Mouse (Mus musculus): ENCODE data around the gene Gm4792.
A peak's percentile ranks its signal among the peaks of the same experiment; 100 is the strongest.

Gm4792 gene

DNA sequence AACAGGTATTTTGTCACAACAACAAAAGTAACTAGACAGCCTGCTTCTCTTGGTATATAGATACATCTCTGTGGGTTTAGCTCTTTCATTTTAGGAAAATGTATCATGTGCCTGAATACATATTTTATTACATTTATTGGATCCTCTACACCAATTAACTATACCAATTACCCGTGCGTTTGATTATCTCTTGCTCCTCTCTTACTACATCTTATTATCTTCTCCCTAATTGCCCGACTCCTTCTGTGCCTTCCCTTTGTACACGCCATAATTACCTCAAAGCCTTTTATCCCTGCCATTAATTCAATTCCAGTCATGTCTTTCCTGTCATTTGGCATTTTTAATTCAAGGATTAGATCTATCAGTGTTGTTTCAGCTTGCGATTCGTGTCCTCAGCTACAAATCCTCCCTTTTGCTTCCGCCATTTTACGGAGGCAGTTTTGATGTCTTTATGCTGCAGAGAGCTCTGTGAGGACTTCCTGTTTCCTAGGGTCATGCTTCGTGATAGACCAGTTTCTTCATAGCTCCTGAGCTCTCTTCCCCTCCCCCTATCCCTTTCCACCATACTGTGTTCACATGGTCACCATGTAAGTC lies 5.7 kb upstream of the Gm4792 start:
- no peak for DNase-seq (ENCODE audit: low spot score in 2 of 2)

DNA sequence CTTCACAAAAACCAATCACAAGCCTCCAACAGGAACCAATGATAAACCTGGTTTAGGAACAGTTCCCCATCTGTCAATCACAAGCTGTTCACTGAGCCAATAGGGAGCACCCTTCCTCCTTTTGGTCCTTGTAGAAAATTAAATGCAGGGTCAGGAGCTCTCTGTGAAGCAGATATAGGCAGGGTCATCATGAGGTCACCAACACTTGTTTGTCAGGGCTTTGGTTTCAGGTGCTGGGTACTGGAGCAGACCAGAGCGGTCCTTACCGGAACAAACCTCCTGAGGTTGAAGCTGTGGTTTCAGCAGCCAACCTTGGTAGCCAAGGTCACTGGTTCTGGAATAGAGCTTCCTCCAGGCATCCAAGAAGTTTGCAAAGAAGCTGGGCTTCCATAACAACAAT lies 798 bp upstream of the Gm4792 start:
- DNase-seq (ENCODE audit: low spot score in 2 of 2): no peak

DNA sequence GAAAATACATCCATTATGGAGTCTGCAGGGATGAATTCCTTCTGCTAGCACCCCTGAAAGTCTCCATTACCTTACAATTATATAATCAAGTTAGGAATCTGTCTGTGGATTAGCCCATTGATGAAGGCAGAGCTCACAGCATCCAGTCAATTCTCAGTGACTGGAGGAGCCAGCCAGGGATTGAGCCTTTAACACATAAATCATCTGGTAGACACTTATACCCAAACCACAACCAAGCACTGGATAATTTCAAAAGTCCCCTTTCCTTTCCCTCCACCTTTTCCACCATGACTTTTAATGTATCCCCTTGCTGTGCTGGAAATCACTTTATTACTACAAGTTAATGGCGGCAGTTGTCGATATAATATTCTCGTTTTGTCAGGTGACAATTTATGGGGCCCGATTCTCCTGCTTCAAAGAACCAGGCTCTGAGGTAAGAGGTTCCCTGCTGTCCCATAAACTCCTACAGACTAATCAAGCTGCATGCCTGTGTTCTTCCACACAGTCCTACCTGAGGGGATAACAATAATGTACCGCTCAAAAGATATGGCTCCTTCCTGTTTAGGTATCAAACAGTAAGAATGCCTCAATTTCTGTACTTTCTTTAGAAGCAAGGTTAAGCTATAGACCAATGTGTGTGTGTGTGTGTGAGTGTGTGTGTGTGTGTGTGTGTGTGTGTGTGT lies 2.4 kb downstream of the Gm4792 start:
- no peak for DNase-seq (ENCODE audit: low spot score in 2 of 2)

DNA sequence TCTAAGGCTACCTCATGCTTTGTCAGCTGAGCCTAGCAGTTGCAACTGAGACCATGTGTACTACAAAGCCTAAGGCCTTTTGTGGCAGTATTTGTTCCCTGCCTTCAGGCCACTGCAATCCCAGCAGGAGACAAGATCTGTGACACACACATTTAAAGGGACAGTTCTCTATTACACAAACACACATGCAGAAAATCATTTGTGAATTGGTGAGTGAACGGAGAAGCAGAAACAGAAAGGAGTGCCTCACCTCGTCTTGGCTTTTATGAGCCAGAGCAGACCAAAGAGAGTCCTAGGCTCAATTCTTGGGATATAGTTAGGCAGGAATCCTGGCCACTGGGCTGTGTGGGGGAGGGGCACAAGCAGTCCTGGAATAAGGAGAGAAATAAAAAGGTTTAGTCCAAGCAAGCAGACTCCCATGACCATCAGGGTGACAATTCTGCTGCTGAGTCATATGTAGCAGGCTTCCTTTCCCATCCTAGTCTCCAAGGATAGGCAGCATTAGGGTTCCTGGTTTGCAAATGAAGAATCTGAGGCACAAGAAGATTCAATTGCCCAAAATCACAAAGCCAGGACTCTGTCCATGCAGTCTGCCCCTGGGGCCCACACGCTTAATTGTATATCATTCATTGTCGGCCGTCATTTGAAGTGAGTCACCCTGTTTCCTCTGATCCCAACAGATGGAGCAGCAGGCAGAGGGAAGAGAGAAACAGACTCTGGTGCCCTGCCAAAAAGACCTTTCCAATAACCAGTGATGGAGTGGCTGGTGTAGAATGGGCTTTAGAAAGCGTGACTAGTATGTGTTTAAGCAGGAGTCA lies 3.4 kb downstream of the Gm4792 start:
- DNase-seq (ENCODE audit: low spot score in 2 of 2): no peak

DNA sequence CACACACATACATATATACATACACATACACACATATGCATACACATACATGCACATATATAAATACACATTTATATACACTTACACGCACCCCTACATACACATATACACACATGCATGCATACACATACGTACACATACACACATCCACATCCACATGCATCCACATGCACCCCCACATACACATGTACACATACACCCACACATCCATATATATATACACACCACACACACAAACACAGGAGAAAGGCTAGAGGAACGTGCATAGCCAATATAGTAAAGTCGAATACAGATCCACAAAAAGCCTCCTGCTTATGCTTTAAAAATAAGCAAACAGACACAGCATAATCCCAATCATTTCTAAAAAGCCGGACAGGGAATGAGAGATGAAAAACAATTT lies 4.1 kb downstream of the Gm4792 start:
- no peak for DNase-seq (ENCODE audit: low spot score in 2 of 2)

DNA sequence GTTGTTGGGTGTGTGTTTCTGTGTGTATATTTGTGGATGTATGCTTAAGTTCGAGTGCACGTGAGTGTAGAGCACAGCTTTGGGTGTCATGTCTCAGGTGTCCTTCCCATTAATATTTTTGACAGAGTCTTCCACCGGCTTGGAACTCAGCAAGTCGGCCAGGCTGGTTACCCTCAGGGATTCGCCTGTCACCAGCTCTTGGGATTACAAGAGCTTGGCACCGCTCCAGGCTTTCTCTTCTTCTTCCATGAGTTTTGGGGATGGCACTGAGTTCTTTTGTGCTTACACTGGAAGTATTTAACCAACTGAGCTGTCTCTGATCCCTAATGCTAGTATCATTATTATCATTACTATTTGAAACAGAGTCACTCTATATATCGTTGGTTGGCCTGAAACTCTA lies 15.7 kb downstream of the Gm4792 start:
- no peak for DNase-seq (ENCODE audit: low spot score in 2 of 2)

DNA sequence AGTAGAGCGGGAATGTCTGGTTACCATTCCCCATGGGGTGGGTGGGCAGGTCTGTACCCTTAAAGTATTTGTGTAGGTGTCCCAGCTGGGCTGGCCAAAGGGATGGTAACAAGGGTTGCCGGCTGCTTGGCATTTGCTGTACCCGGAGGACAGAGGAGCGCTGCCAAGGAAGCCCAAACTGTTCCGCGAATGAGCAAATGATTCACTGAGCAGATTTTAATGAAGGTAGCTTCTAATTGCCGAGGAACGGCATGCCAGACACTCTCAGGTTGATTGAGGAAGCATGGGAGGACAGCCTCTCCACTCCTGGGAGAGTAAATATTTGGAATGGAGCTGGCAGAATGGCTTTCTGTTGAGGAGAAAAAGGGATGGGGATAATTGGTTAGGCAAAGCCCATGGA lies 16.3 kb downstream of the Gm4792 start:
- peak in 1 of 2 experiments; percentile 32 for DNase-seq (ENCODE audit: low spot score in 2 of 2)

DNA sequence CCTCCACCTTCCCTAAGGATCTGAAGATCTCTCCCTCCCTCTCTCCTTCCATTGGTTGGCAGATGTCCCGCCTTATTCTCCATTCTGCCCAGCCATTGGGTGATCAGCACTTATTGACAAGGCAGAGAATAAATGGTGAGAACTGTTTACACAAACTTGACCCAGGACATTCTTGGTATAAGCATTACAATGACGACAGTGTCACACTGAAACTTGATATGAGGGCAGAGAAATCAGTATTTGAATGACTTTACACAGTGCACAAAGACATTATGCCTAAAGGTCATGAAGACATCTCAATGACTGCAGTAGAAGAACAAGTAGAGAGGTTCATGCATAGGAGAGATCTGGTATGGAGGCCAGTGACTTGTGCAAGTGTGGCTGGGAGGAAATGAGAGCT lies 22.0 kb downstream of the Gm4792 start:
- DNase-seq (ENCODE audit: low spot score in 2 of 2): no peak

DNA sequence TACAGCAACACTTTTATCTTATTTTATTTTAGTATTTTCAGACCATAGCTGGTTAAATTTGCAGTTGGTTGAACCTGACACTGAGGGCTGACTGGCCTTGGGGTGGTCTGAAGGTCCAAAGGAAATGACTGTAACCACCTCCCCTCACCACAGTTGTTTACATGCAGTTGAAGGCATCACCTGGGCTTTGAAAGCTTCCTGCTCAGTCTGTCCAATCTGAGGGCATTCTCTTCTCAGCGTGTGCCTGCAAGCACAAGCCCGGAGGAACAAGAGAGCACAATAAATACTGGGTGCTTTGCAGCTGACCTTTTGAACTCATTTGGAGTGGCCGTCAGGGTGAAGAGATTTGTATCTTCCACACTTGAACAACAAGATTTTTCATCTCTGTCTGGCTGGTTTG lies 23.2 kb downstream of the Gm4792 start:
- no peak for DNase-seq (ENCODE audit: low spot score in 2 of 2)

DNA sequence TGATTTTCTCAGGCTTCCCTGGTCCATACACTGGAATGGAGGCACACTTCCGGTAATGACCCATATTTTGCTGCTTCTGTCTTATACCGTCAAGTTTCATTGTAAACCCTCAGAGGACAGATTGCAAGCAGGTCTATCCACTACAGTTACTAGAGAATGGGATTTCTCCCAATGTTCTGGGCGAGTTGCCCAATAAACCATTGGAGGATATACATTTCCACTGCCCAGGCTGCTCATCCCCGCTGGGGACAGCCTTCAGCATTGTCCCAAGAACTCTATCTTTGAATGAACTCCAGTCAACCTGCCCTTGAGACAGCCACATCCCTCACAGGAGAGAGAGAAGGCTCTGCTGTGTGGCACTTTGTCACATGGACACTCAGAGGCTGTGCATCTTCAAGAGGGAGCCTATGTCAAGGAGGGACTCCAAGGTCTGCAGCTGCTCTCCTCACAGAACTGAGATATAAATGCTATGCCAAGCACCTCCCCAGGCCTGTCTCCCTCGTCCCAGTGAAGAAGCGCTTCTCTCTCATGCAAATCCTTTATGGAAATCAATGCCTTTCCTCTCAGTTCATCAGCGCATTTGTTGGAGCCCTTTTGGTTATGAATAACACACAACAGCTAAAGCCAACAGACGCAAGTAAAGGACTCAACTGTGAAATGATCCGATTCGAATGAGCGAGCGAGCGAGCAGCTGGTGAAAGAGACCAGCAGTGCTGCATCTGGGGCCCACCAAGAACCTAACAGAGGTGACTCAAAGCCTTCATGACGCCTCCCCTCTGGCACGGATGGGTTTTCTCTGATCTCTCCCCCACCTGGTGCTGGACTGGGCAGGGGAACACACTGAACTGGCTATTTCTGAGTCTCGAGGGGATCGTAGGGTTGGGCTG lies 32.6 kb downstream of the Gm4792 start:
- peak; percentile 80 for DNase-seq (ENCODE audit: low spot score in 2 of 2)

DNA sequence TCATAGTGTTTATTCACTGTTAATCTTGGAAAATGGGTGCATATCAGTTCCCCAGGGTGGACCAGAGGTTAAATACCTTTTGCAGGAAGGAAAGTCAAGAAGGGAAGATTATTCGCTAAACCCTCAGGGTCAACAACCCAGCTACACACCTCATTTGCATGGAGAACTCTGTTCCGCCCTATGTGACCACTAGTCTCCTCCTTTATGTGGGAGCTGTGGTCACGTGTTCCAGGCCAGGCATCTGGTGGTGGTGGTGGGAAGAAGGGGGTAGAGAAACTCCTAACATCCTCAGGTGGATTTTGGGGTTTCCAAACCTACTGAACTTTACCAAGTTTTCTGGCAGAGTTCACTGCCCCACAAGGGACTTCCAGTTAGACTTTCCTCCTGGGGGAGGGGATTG lies 35.3 kb downstream of the Gm4792 start:
- DNase-seq (ENCODE audit: low spot score in 2 of 2): no peak

DNA sequence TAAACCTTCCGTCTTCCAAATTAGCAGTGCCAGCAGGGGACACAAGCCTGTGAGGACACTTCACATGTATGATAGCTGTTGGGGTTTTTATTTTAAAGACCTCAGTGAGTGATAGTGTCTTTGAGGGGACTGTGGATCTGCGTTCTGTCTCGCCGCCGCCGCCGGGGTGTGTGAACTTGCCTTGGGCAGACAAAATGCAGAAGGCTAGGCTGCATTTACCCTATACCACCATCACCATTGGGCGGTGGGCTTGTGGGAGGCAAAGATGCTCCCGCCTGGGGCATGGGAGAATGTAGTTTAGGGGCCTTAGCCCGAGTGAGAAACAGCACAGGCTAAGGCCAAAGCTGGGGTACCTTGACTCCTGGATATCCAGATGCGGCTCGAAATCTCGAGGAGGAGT lies 35.9 kb downstream of the Gm4792 start:
- no peak for DNase-seq (ENCODE audit: low spot score in 2 of 2)

DNA sequence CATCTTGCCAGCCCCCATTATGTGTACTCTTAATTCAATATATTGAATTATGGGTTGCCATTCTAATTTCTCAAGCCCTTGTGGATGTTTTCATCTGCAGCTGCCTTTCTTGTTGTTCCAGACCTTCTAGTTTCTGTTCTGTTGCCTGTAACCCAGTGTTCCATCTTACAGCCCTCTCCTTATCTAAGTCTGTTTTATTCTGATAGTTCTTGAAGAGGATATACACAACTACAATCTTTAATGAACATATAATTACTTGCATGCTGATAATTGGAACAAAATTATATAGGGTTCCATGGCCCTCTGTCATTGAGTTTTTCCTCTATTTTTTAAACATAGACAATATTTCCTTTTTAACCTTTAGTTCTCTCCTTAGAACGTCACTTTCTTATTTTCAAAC lies 38.0 kb downstream of the Gm4792 start:
- DNase-seq (ENCODE audit: low spot score in 2 of 2): no peak

DNA sequence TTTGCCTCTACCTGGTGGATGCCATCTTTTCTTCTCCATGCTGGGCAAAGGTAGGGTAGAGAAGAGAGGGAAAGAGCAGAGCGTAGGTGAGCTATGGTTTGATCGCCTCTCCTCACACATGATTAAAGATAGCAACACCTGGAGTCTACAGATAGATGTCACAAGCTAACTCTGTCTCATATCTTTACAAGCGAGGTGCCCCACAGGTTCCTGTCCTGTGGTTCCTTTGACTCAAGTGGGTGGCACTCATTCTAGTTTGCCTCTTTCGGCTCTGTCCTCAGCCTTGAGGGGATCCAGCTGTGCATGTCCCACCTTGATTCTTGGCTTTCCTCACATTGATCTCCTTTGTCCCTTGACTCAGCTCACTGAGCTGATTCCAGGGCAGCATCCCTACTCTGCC lies 42.0 kb downstream of the Gm4792 start:
- no peak for DNase-seq (ENCODE audit: low spot score in 2 of 2)

DNA sequence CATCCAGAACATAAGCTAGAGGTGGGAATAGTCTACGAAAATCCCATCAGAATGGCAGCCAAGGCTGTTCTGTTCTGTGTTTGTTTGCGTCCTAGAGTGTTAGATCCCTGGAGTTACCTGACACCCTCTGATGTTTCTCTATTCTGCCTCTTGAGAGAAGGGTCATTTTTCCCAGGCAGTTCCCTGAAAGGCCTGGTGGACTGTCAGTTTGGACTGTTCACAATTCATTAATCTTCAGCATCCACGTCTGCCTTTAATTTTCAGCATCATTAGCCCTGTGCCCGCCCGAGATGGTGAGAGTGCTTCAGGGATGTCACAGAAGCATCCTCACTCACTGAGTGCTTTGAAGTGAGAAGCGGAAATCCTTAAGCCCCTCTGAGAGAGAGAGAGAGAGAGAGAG lies 42.8 kb downstream of the Gm4792 start:
- no peak for DNase-seq (ENCODE audit: low spot score in 2 of 2)

DNA sequence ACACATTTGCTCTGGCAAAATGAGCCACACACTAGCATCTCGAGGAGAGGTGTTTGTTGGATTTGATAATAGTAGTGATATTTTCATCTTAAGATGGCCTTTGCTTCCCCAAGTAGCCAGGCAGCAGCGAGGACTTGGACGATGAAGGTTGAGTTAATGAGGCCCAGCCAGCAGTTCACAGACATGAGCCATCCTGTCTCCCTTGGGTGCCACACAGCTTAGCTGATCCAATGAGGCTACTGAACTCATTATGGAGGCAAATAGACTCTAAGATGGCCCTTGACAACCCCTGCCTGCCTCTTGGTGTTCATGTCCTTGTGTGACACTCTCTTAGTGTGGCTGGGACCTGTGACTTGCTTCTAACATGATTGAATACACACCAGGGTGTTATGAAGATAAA lies 43.7 kb downstream of the Gm4792 start:
- DNase-seq (ENCODE audit: low spot score in 2 of 2): no peak

DNA sequence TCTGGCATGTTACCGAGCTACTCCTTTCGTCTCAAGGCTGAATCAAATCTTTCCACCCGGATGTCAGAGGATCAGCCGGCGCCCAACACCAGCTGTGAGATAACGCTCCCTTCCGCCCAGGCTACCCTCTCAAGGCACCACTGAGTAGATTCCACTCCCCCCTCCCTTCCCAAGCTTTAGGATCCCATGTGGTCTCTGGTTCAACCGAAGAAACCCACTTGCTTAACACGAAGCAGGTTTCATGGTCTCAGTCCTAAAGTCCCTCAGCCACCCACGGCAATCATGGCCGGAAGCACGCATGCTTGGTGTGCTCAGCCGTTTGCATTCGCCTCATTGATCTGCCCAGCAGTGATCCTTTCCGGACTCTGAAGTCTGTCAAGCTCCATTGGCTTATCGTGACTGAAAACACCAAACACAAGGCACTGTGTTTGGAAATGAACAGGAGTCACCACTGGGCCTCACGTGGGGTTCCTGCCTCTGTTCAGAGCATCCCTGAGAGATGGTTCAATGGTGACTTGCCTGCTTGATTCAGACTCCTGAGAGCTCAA lies 45.2 kb downstream of the Gm4792 start:
- DNase-seq (ENCODE audit: low spot score in 2 of 2): no peak

DNA sequence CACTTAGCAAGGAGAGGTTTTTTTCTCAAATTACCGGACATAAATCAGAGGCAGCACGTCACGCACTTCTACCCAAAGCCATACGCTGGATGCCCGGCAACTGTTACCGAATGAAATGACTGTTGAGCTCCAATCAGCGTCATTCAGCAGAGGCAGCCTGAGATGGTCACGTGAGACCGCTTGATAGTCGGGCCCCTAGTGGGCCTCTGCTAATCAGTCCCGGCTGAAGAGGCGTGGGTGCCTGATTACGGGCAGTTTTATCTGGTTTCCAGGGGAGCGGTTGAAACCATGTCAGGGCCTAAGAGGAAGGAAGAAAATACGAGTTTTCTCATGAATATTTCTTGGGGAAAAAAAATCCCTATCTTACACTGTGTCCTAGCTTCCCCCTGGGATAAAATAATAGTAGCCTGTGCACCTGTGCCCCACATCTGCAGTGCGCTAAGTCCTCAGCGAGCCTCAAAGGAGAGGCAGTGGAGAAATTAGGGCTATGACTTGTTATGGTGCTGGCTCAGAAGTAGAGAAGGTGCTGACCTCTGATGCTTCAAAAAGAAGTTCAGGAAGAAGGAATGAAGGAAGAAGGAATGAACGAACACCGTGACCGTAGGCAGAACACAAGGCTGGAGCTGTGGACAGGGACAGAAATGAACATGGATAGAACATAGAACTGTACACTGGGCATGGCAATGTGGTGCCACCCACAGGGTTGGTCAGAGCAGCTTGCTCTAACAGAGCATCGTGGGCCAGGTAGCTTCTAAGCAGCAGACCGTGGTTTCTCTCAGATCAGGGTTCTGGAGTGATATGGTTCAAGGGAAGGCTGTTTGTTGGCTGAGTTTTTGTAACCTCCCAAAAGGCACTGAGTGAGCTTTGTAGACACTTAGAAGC lies 48.7 kb downstream of the Gm4792 start:
- peak; percentile 42 to 68 for DNase-seq (ENCODE audit: low spot score in 2 of 2)

DNA sequence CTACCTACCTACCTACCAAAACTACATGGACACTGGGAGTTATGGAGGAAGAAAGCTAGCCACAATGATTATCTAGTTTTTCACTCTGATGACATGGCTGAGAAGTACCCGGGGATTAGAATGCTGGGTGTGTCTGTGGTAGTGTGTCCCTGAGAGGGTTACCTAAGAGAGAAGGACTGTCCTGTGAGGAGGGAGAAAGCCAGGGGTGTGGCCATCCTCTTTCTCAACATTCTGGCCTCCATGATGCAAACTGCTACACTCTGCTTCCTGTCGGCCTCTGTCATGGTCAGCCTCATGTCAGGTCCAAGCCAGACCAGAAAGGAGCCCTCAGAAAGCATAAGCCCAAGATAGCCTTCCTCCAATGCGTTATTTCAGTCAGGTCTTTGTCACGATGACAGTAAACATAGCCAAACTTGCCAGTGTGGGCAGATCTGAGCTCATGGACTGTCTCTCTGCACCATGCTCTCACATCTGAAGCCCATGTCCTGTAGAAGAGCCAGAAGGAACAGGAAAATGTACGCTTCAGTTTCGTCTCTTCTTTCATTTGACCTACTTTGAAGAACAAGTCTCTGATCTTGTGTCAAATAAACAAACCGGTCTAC lies 50.7 kb downstream of the Gm4792 start:
- DNase-seq (ENCODE audit: low spot score in 2 of 2): no peak

Measured in right cerebral cortex, postnatal 10 days (tissue).